Mouse (Mus musculus): ENCODE measurements around the gene P3h4.

P3h4 gene

GRCm38 (mm10) chr11:100408076-100408834 is 6.4 kb downstream of the P3h4 start:
- peak; percentile 83 to 87 for DNase-seq

GRCm38 (mm10) chr11:100406995-100407705 is 7.5 kb downstream of the P3h4 start:
- DNase-seq: peak; percentile 88 to 96

- DNase-seq: peak; percentile 56 to 66
These were observed 8.4 kb downstream of the P3h4 start for GRCm38 (mm10) chr11:100406273-100406672.

- DNase-seq: no peak
These were observed 10.1 kb downstream of the P3h4 start for GRCm38 (mm10) chr11:100404456-100405074.

- no peak for DNase-seq
These were observed 11.0 kb downstream of the P3h4 start for GRCm38 (mm10) chr11:100403445-100404134.

- DNase-seq: no peak
These were observed 12.0 kb downstream of the P3h4 start for GRCm38 (mm10) chr11:100402682-100403081.

GRCm38 (mm10) chr11:100402240-100402639 is 12.4 kb downstream of the P3h4 start:
- no peak for DNase-seq

GRCm38 (mm10) chr11:100400842-100401241 is 13.8 kb downstream of the P3h4 start:
- no peak for DNase-seq

- peak in 1 of 2 experiments; percentile 35 for DNase-seq
These were observed 14.7 kb downstream of the P3h4 start for GRCm38 (mm10) chr11:100399727-100400538.

GRCm38 (mm10) chr11:100399320-100399719 is 15.3 kb downstream of the P3h4 start:
- DNase-seq: no peak

GRCm38 (mm10) chr11:100398517-100398916 is 16.1 kb downstream of the P3h4 start:
- peak in 1 of 2 experiments; percentile 15 for DNase-seq

- peak; percentile 100 for DNase-seq
These were observed 16.8 kb downstream of the P3h4 start, which contains the start of gene Jup for GRCm38 (mm10) chr11:100397600-100398389. TSS of gene Jup (minus strand) at chr11:100397763.

- DNase-seq: peak; percentile 77 to 78
These were observed 17.6 kb downstream of the P3h4 start for GRCm38 (mm10) chr11:100396886-100397599.

GRCm38 (mm10) chr11:100395861-100396631 is 18.6 kb downstream of the P3h4 start:
- DNase-seq: peak; percentile 77 to 82

GRCm38 (mm10) chr11:100395200-100395599 is 19.4 kb downstream of the P3h4 start:
- peak; percentile 82 to 88 for DNase-seq

GRCm38 (mm10) chr11:100394353-100395074 is 20.1 kb downstream of the P3h4 start:
- no peak for DNase-seq

GRCm38 (mm10) chr11:100393733-100394132 is 20.9 kb downstream of the P3h4 start:
- DNase-seq: peak; percentile 52 to 67

- DNase-seq: peak; percentile 35 to 50
These were observed 21.7 kb downstream of the P3h4 start for GRCm38 (mm10) chr11:100392958-100393357.

GRCm38 (mm10) chr11:100391884-100392345 is 22.7 kb downstream of the P3h4 start:
- no peak for DNase-seq

All from cerebellum, adult 18-20 months (tissue).